Mouse (Mus musculus): ENCODE data around the gene Bst1. TPM values are rescaled to one million over a fixed set of nuclear protein-coding genes. Genes with fewer than 3 reads are reported as not detected.

The Bst1 gene
- polyA plus RNA-seq, 1 experiment from 2014 or later = 2.0 TPM

- H3K9me3 ChIP-seq (ENCODE audit: control insufficient read depth, low read length) = no peaks in the 10 kb centered on the region
- no peak overlapping the region for H3K9ac ChIP-seq (ENCODE audit: low read length)
- H3K4me2 ChIP-seq (ENCODE audit: low read depth, low read length) = no peak overlapping the region
- 0 out of 2 replicates have a peak, but pooled peaks cover 2% of the 10 kb centered on the region for H3K4me1 ChIP-seq (replicated peaks; ENCODE audit: control insufficient read depth, insufficient read depth, low read length)
- no peak for ATAC-seq (ENCODE audit: low read depth)
- 34% methylated on average over 3 of the region's 3 CpGs for WGBS
- H3K27ac ChIP-seq (ENCODE audit: low read length) = no peak overlapping the region
- H3K36me3 ChIP-seq (ENCODE audit: control insufficient read depth, insufficient read depth, low read length) = no peaks in the 10 kb centered on the region
- H3K4me3 ChIP-seq (ENCODE audit: low read length) = no peak overlapping the region
- no peaks in the 10 kb centered on the region for H3K27me3 ChIP-seq (ENCODE audit: control insufficient read depth, insufficient read depth, low read depth, low read length)
Measured at GRCm38 (mm10) chr5:43885060-43885820, 66.6 kb downstream of the Bst1 start.

- Histone ChIP-seq H3K4me1 (replicated peaks; ENCODE audit: control insufficient read depth, insufficient read depth, low read length) (no peaks in the 10 kb centered on the region), H3K4me3 (ENCODE audit: low read length) (no peak overlapping the region), H3K36me3 (ENCODE audit: control insufficient read depth, insufficient read depth, low read length) (no peaks in the 10 kb centered on the region), H3K4me2 (ENCODE audit: low read depth, low read length) (no peak overlapping the region), H3K27me3 (ENCODE audit: control insufficient read depth, insufficient read depth, low read depth, low read length) (no peaks in the 10 kb centered on the region), H3K9me3 (ENCODE audit: control insufficient read depth, low read length) (no peaks in the 10 kb centered on the region), H3K27ac (ENCODE audit: low read length) (no peak overlapping the region), H3K9ac (ENCODE audit: low read length) (no peak overlapping the region)
- no peak for ATAC-seq (ENCODE audit: low read depth)
- WGBS = 22% methylated on average over 1 of the region's 1 CpGs
Measured at GRCm38 (mm10) chr5:43892386-43892785, 73.7 kb downstream of the Bst1 start.

Other genes with a start within 250 kb of the Bst1 start
- gene Cc2d2a, start 156.5 kb upstream of the Bst1 start, polyA plus RNA-seq (2015; fragmentation: Nextera tagmentation; extraction: Ambion mirVana) = 16.0 and 16.4 TPM in 2 replicates
- 72.5 and 73.5 TPM in 2 replicates for gene Fbxl5, start 2.8 kb downstream of the Bst1 start, polyA plus RNA-seq (2015; fragmentation: Nextera tagmentation; extraction: Ambion mirVana)
- gene Cd38, start 49.7 kb downstream of the Bst1 start, polyA plus RNA-seq (2015; fragmentation: Nextera tagmentation; extraction: Ambion mirVana) = 30.2 and 31.6 TPM in 2 replicates
- 0.68 and 1.2 TPM in 2 replicates for gene Gm7879, start 94.3 kb downstream of the Bst1 start, polyA plus RNA-seq (2015; fragmentation: Nextera tagmentation; extraction: Ambion mirVana)
- 27.6 and 36.1 TPM in 2 replicates for gene Fgfbp1, start 162.9 kb downstream of the Bst1 start, polyA plus RNA-seq (2015; fragmentation: Nextera tagmentation; extraction: Ambion mirVana)